Mouse (Mus musculus): Measurements from ENCODE around the gene Calm1. TPM values are rescaled to one million over a fixed set of nuclear protein-coding genes. Genes with fewer than 3 reads are reported as not detected.
"Not testable (repeated sequence)": the region's sequence is repeated elsewhere in the genome, so short reads cannot be mapped to it uniquely, and the experiment has no call there.

Gene Calm1
- polyA plus RNA-seq, 1 experiment, result 143 TPM

DNA sequence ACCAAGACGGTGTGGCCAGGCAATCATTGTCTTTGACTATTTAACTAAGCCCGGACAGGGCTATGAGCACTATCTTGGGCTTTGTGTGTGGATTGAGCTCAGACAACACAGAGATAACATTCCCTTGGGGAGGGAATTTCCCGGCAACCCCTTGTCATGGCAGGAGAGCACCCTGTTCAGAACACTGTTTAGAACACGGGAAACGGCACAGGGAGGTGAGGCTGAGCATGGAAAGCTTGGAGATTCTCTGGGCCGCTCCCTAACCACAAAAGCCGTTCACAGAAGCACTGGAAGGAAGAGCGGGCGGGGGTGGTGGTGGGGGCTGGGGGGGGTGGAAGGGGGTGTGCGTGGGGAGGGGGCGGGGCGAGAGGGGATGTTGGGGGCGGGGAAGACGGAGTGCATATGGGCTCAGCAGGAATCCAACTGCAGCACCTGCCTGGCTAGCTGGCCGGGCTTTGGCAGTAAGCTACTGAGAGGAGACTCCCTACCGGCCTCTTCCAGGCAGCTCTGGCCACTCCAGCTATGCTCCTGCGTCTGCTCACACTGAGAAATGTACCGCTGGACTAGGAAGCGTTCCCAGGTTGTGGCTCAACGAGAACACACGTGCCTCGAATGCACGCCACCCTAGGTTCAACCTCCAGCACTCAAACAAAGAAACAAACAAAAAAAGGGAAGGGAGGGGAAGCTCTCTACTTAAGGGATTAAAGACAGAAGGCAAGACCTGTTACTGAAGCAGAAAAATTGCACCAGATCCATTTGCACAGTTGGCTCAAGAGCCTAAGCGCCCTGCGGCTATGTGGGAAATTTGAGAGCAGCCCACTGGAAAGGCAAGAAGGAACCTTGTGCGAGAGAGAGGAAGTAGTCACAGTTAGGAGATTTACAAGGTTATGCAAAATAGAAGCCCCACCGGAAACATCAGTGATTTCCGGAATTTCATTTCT, 31.0 kb upstream of the Calm1 start:
- TF ChIP-seq POLR2A (IDR thresholded peaks at IDR 0.05; ENCODE audit: borderline replicate concordance, control insufficient read depth, low read depth, low read length) (no peak), CTCF (IDR thresholded peaks at IDR 0.05; ENCODE audit: control insufficient read depth, insufficient read depth, low read length) (no peak)
- Histone ChIP-seq H3K4me3 (replicated peaks; ENCODE audit: control insufficient read depth, low read depth, low read length) (no peak overlapping the region), H3K27ac (ENCODE audit: control insufficient read depth, insufficient read depth, low read depth, low read length, poor library complexity) (peak overlapping the region; percentile 44), H3K4me1 (ENCODE audit: control insufficient read depth, insufficient read depth, low read length) (peaks cover 6% of the 10 kb centered on the region; the same call in 1 of the 2 replicates)
- WGBS, result 4% methylated on average over 27 of the region's 28 CpGs

DNA sequence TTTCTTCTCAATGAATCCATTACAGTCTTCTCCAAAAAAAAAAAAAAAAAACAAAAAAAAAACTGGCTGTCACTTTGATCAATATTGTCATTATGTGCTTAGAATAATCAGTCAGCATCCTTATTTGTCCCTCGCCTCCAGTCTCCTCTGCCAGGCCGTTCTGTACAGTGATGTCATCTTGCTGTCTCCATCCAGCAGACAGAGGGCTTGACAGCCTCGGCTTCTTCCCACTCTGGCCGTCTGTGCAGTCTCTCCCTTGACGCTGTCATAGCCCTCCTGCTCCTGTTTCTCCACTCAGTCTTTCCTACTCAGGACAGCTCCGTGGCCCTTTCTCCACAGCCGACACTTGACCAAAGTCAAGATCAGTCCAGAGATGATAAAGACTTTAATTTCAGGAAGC, 26.8 kb upstream of the Calm1 start:
- Histone ChIP-seq H3K4me3 (replicated peaks; ENCODE audit: control insufficient read depth, low read depth, low read length) (no peak overlapping the region), H3K27ac (ENCODE audit: control insufficient read depth, insufficient read depth, low read depth, low read length, poor library complexity) (no peak overlapping the region), H3K4me1 (ENCODE audit: control insufficient read depth, insufficient read depth, low read length) (peaks cover 6% of the 10 kb centered on the region; the same call in 1 of the 2 replicates)
- 84% methylated on average over 7 of the region's 7 CpGs for whole genome bisulfite sequencing
- TF ChIP-seq CTCF (IDR thresholded peaks at IDR 0.05; ENCODE audit: control insufficient read depth, insufficient read depth, low read length), result no peak
- no peak for TF ChIP-seq POLR2A (IDR thresholded peaks at IDR 0.05; ENCODE audit: borderline replicate concordance, control insufficient read depth, low read depth, low read length)

GRCm38 (mm10) chr12:100176469-100177056, 22.7 kb upstream of the Calm1 start:
- Histone ChIP-seq H3K4me3 (replicated peaks; ENCODE audit: control insufficient read depth, low read depth, low read length) (no peak overlapping the region), H3K4me1 (ENCODE audit: control insufficient read depth, insufficient read depth, low read length) (no peaks in the 10 kb centered on the region), H3K27ac (ENCODE audit: control insufficient read depth, insufficient read depth, low read depth, low read length, poor library complexity) (no peak overlapping the region)
- no peak for TF ChIP-seq POLR2A (IDR thresholded peaks at IDR 0.05; ENCODE audit: borderline replicate concordance, control insufficient read depth, low read depth, low read length)
- no peak for TF ChIP-seq CTCF (IDR thresholded peaks at IDR 0.05; ENCODE audit: control insufficient read depth, insufficient read depth, low read length)
- 80% methylated on average over 11 of the region's 11 CpGs for WGBS

DNA sequence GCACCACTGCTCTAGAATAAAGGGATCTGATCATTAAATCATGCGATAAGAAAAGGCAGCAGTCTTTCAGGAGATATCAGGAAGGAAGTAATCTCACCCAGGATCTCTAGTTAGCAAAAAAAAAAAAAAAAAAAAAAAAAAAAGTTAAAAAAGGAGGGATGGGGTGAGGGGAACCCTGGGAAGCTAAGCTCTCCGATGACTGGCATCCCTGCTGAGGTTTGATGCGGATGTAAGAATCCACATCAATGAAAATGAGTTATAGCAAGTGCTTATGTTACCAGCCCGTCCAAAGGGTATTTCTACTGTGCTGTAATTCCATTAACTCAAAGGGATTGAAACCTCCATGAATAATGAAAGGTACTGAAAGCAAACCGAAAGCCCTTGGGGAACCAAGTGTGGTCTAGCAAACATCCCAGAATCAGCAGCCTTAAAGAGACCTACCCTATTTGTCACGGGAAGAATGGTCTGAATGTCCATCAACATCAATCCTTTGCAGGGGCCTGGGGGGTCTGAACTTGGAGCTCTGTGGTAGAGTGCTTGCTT, 20.3 kb upstream of the Calm1 start:
- H3K27ac ChIP-seq (ENCODE audit: control insufficient read depth, insufficient read depth, low read depth, low read length, poor library complexity), result no peak overlapping the region
- WGBS, result 79% methylated on average over 6 of the region's 6 CpGs
- peaks cover 2% of the 10 kb centered on the region; the same call in 1 of the 2 replicates for H3K4me1 ChIP-seq (ENCODE audit: control insufficient read depth, insufficient read depth, low read length)
- no peak overlapping the region for H3K4me3 ChIP-seq (replicated peaks; ENCODE audit: control insufficient read depth, low read depth, low read length)
- TF ChIP-seq CTCF (IDR thresholded peaks at IDR 0.05; ENCODE audit: control insufficient read depth, insufficient read depth, low read length) (no peak), POLR2A (IDR thresholded peaks at IDR 0.05; ENCODE audit: borderline replicate concordance, control insufficient read depth, low read depth, low read length) (no peak)

DNA sequence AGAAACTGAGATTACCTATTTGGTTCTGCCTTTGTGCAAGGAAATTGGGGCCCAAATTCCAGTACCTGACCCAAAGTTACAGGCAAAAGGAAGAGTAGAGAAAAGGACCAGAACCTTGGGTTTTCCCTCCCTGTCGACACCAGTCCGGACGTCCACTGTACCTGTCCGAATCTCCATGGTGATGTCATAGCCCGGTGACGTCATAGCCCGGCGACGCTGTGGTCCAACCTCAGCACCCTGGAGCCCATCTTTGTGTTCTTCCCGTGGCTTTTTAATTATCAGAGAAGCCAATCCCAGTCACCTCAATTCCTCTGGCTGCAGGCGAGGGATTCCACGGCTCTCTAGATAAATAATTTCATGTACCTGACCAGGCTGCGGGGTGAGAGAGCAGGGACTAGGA, 18.4 kb upstream of the Calm1 start:
- WGBS, result 81% methylated on average over 13 of the region's 13 CpGs
- no peak overlapping the region for H3K27ac ChIP-seq (ENCODE audit: control insufficient read depth, insufficient read depth, low read depth, low read length, poor library complexity)
- H3K4me3 ChIP-seq (replicated peaks; ENCODE audit: control insufficient read depth, low read depth, low read length), result no peak overlapping the region
- peaks cover 2% of the 10 kb centered on the region; the same call in 1 of the 2 replicates for H3K4me1 ChIP-seq (ENCODE audit: control insufficient read depth, insufficient read depth, low read length)
- TF ChIP-seq CTCF (IDR thresholded peaks at IDR 0.05; ENCODE audit: control insufficient read depth, insufficient read depth, low read length) (no peak), POLR2A (IDR thresholded peaks at IDR 0.05; ENCODE audit: borderline replicate concordance, control insufficient read depth, low read depth, low read length) (no peak)

- no peak overlapping the region for H3K27ac ChIP-seq (ENCODE audit: control insufficient read depth, insufficient read depth, low read depth, low read length, poor library complexity)
- WGBS, result 89% methylated on average over 2 of the region's 2 CpGs
- no peak overlapping the region for H3K4me3 ChIP-seq (replicated peaks; ENCODE audit: control insufficient read depth, low read depth, low read length)
- peaks cover 2% of the 10 kb centered on the region; the same call in 1 of the 2 replicates for H3K4me1 ChIP-seq (ENCODE audit: control insufficient read depth, insufficient read depth, low read length)
- TF ChIP-seq CTCF (IDR thresholded peaks at IDR 0.05; ENCODE audit: control insufficient read depth, insufficient read depth, low read length), result peak; percentile 28; the same call in 1 of the 2 replicates
- no peak for TF ChIP-seq POLR2A (IDR thresholded peaks at IDR 0.05; ENCODE audit: borderline replicate concordance, control insufficient read depth, low read depth, low read length)
Observed at GRCm38 (mm10) chr12:100182676-100183075, 16.6 kb upstream of the Calm1 start.

DNA sequence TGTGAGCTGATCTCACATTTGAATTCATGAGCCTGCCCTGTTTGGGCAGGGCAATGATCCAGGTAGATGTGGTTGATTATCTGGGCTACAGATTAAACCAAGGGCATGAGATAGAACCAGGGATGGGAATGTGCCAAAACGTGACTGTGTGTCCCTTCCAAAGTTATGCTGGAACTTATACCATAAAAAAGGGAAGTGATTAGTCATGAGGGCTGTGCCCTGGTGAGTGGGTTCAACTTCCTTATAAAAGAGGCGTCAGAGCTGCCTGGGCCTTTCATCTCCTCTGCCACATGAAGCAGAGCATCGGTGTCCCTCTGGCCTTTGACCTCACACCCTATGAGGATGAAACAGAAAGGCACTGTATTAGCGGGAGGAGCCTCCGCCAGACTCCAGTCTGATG, 15.3 kb upstream of the Calm1 start:
- Histone ChIP-seq H3K4me1 (ENCODE audit: control insufficient read depth, insufficient read depth, low read length) (peaks cover 2% of the 10 kb centered on the region; the same call in 1 of the 2 replicates), H3K4me3 (replicated peaks; ENCODE audit: control insufficient read depth, low read depth, low read length) (no peak overlapping the region), H3K27ac (ENCODE audit: control insufficient read depth, insufficient read depth, low read depth, low read length, poor library complexity) (peak overlapping the region; percentile 57)
- WGBS, result 5% methylated on average over 5 of the region's 5 CpGs
- no peak for TF ChIP-seq CTCF (IDR thresholded peaks at IDR 0.05; ENCODE audit: control insufficient read depth, insufficient read depth, low read length)
- no peak for TF ChIP-seq POLR2A (IDR thresholded peaks at IDR 0.05; ENCODE audit: borderline replicate concordance, control insufficient read depth, low read depth, low read length)

DNA sequence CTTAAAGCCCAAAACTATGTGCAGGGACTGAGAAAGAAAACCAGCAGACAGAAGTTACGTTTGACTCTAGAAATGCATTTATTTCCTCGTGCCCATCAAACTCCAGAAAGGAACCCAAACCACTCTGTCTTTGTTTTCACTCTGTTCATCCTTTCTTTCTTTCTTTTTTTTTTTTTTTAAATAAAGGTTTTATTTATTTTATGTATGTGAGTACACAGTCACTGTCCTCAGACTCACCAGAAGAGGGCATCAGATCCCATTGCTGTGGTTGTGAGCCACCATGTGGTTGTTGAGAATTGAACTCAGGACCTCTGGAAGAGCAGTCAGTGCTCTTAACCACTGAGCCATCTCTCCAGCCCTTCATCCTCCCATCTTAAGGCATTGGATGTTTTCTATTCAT, 14.3 kb upstream of the Calm1 start:
- 84% methylated on average over 2 of the region's 2 CpGs for WGBS
- not testable (repeated sequence) for H3K4me3 ChIP-seq (replicated peaks; ENCODE audit: control insufficient read depth, low read depth, low read length); H3K27ac ChIP-seq (ENCODE audit: control insufficient read depth, insufficient read depth, low read depth, low read length, poor library complexity); H3K4me1 ChIP-seq (ENCODE audit: control insufficient read depth, insufficient read depth, low read length)
